Comparison of ENCODE assay signal across 25 mouse cellular contexts in genomic region chr14:106379645-106380044, GRCm38 (mm10).
"Had no signal": no experiment of that assay in that cellular context is flagged by ENCODE, and none has a peak within 500 bp of the region (broad histone marks: within the 10 kb centered on the region; RNA-seq: fewer than 3 reads in every experiment).

No protein-coding gene starts in this region.

- H3K36me3 ChIP-seq: heart, embryonic 13.5 days; hindbrain, embryonic 10.5 days; hindbrain, embryonic 12.5 days had no signal

- ATAC-seq: forebrain, embryonic 16.5 days; hindbrain, embryonic 16.5 days; intestine, embryonic 16.5 days had no signal

- H3K4me3 ChIP-seq: gastrocnemius, adult 2 months; heart, embryonic 13.5 days; hindbrain, embryonic 10.5 days; hindbrain, embryonic 12.5 days had no signal

- H3K4me2 ChIP-seq: heart, embryonic 11.5 days; heart, embryonic 13.5 days; hindbrain, embryonic 12.5 days; hindbrain, embryonic 14.5 days; liver, embryonic 11.5 days had no signal

- H3K27ac ChIP-seq: gastrocnemius, adult 2 months; heart, embryonic 13.5 days; hindbrain, embryonic 10.5 days; hindbrain, embryonic 12.5 days; hindbrain, embryonic 14.5 days; liver, embryonic 14.5 days had no signal

- H3K27me3 ChIP-seq: heart, embryonic 13.5 days; hindbrain, embryonic 12.5 days had no signal

- H3K4me1 ChIP-seq: heart, embryonic 13.5 days; hindbrain, embryonic 10.5 days; hindbrain, embryonic 12.5 days had no signal

- H3K9me3 ChIP-seq: heart, embryonic 13.5 days; hindbrain, embryonic 10.5 days; hindbrain, embryonic 12.5 days had no signal

- H3K9ac ChIP-seq: heart, embryonic 13.5 days; hindbrain, embryonic 12.5 days; hindbrain, embryonic 14.5 days; liver, embryonic 14.5 days had no signal

- DNase-seq: gastrocnemius, adult 2 months; gastrocnemius, postnatal 10 days; gastrocnemius, postnatal 25 days; heart, adult 18-20 months; heart, postnatal 10 days; heart, postnatal 4 days; kidney, adult 11 months; kidney, adult 2 months; kidney, adult 9 months; kidney, postnatal 14 days; kidney, postnatal 36 days; layer of hippocampus, adult 9-11 months; layer of hippocampus, postnatal 36 days; liver; lung, adult 18-20 months had no signal
